Mouse (Mus musculus) CH12.LX (cell line): ENCODE results near the gene Gm9913. TPM values are rescaled to one million over a fixed set of nuclear protein-coding genes. Genes with fewer than 3 reads are reported as not detected.

Source experiments
- DNase-seq: peaks from one replicate; pipeline ENCODE4 v3.0.0-alpha.2; 2013; ENCODE audit errors: extremely low read depth
- H3K27ac ChIP-seq: 2 replicates; pipeline ENCODE4 v1.5.1; 2012; ENCODE audit warnings: low read depth, mild to moderate bottlenecking, control low read depth, moderate library complexity; ENCODE audit not compliant: insufficient read depth
- H3K27me3 ChIP-seq: replicated peaks from 2 replicates; pipeline ENCODE3; 2012; ENCODE audit warnings: inconsistent platforms
- H3K36me3 ChIP-seq, 2 experiments: replicated peaks in 1 of 2; 2 replicates each; pipeline versions ENCODE3 to v1.6.1; 2012; ENCODE audit warnings: inconsistent platforms in 1 of 2, low read length in 1 of 2, mild to moderate bottlenecking in 1 of 2, mixed read lengths in 1 of 2, moderate library complexity in 1 of 2; ENCODE audit not compliant: control insufficient read depth in 1 of 2, insufficient read depth in 1 of 2
- H3K4me1 ChIP-seq, 2 experiments: 2 replicates each; pipeline ENCODE4 v1.6.1; 2012; ENCODE audit warnings: inconsistent platforms in 1 of 2, moderate library complexity in 1 of 2; ENCODE audit not compliant: insufficient read depth in 2 of 2, control insufficient read depth in 1 of 2
- H3K4me2 ChIP-seq: 2 replicates; pipeline ENCODE4 v1.6.1; 2012; ENCODE audit warnings: low read depth, mild to moderate bottlenecking, control low read depth; ENCODE audit not compliant: poor library complexity, insufficient read depth, severe bottlenecking
- H3K4me3 ChIP-seq, 3 experiments: fragments of 150-350 bp in 1 of 3; sonication (generic) in 1 of 3; replicated peaks in 1 of 3; 2 replicates each; pipeline versions ENCODE3 to v1.5.1; 2011 to 2012; ENCODE audit warnings: low read depth in 2 of 3, low read length in 2 of 3, mild to moderate bottlenecking in 2 of 3, moderate library complexity in 2 of 3, control low read depth in 1 of 3, improper control_type of control experiment in 1 of 3, inconsistent platforms in 1 of 3, mixed read lengths in 1 of 3; ENCODE audit not compliant: poor library complexity in 1 of 3
- H3K79me2 ChIP-seq: replicated peaks from 2 replicates; pipeline ENCODE4 v1.6.1; 2012; ENCODE audit warnings: mild to moderate bottlenecking, moderate library complexity; ENCODE audit not compliant: control insufficient read depth, poor library complexity, insufficient read depth, severe bottlenecking; ENCODE audit errors: extremely low read depth
- H3K9ac ChIP-seq: 2 replicates; pipeline ENCODE4 v1.6.1; 2012; ENCODE audit warnings: low read depth, mild to moderate bottlenecking, control low read depth, moderate library complexity; ENCODE audit not compliant: insufficient read depth
- H3K9me3 ChIP-seq: replicated peaks from 2 replicates; pipeline ENCODE3; 2012; ENCODE audit warnings: low read length, inconsistent platforms, mixed read lengths
- BHLHE40 ChIP-seq: IDR thresholded peaks from 2 replicates; pipeline ENCODE4 v1.6.1; 2011; ENCODE audit warnings: mild to moderate bottlenecking, low read depth, low read length, improper control_type of control experiment
- CTCF ChIP-seq, 2 experiments: IDR thresholded peaks in 1 of 2; conservative IDR thresholded peaks in 1 of 2; 2 replicates each; pipeline ENCODE4 v1.5.1; 2011 to 2012; ENCODE audit warnings: low read depth in 2 of 2, low read length in 2 of 2, improper control_type of control experiment in 1 of 2, inconsistent platforms in 1 of 2, mild to moderate bottlenecking in 1 of 2, moderate library complexity in 1 of 2
- HCFC1 ChIP-seq: IDR thresholded peaks from 2 replicates; pipeline ENCODE4 v1.6.1; 2012; ENCODE audit warnings: low read depth, mild to moderate bottlenecking, inconsistent platforms, low read length, improper control_type of control experiment
- JUN ChIP-seq: IDR thresholded peaks from 2 replicates; pipeline ENCODE4 v1.6.1; 2011; ENCODE audit warnings: low read depth, mild to moderate bottlenecking, low read length, improper control_type of control experiment, moderate library complexity; ENCODE audit not compliant: insufficient read depth
- JUND ChIP-seq: conservative IDR thresholded peaks from 2 replicates; pipeline ENCODE4 v1.6.1; 2011; ENCODE audit warnings: low read depth, low read length, improper control_type of control experiment
- MAFK ChIP-seq: IDR thresholded peaks from 2 replicates; pipeline ENCODE4 v1.6.1; 2011; ENCODE audit warnings: low read length, improper control_type of control experiment; ENCODE audit not compliant: insufficient replicate concordance
- MXI1 ChIP-seq: IDR thresholded peaks from 2 replicates; pipeline ENCODE4 v1.6.1; 2011; ENCODE audit warnings: mild to moderate bottlenecking, low read depth, low read length, improper control_type of control experiment
- NELFE ChIP-seq: IDR thresholded peaks from 2 replicates; pipeline ENCODE4 v1.6.1; 2011; ENCODE audit warnings: low read depth, low read length, improper control_type of control experiment
- SIN3A ChIP-seq: IDR thresholded peaks from 2 replicates; pipeline ENCODE4 v1.6.1; 2012; ENCODE audit warnings: low read length, improper control_type of control experiment, inconsistent platforms
- USF1 ChIP-seq: IDR thresholded peaks from 2 replicates; pipeline ENCODE4 v1.6.1; 2014; ENCODE audit warnings: low read depth, mild to moderate bottlenecking, inconsistent platforms, low read length, improper control_type of control experiment
- ZKSCAN1 ChIP-seq: IDR thresholded peaks from 2 replicates; pipeline ENCODE4 v1.6.1; 2012; ENCODE audit warnings: low read depth, inconsistent platforms, low read length, improper control_type of control experiment, borderline replicate concordance
- dilution Hi-C: fragments of 300-500 bp; cut with MboI; formaldehyde crosslinking; loops from 2 replicates; pipeline ENCODE4 v1.14.3; 2020; ENCODE audit warnings: low sequenced_read_pairs; ENCODE audit not compliant: extremely low pct_unique_long_range_greater_than_20kb, extremely low pct_ligation_motif_present
- in situ Hi-C: fragments of 300-500 bp; cut with MboI; formaldehyde crosslinking; loops from 3 replicates; pipeline ENCODE4 v1.14.3; 2019; ENCODE audit warnings: low sequenced_read_pairs, low pct_ligation_motif_present, low pct_unique_long_range_greater_than_20kb, mixed read lengths
- polyA plus RNA-seq: library from polyadenylated mRNA; unstranded; fragments of >175 nt; gene quantifications from 2 replicates; pipeline ENCODE4 v1.2.1, GENCODE M21; 2012; ENCODE audit warnings: low read depth; ENCODE audit not compliant: insufficient read length
- total RNA-seq, 2 experiments: library from RNA; depleted of rRNA; stranded (reverse); fragments of 300-350 nt in 1 of 2; fragments of >200 nt in 1 of 2; gene quantifications; 2 replicates each; pipeline ENCODE4 v1.2.3; 2012 to 2014

The Gm9913 gene
- total and polyA plus RNA-seq, 3 experiments, result not detected

DNA sequence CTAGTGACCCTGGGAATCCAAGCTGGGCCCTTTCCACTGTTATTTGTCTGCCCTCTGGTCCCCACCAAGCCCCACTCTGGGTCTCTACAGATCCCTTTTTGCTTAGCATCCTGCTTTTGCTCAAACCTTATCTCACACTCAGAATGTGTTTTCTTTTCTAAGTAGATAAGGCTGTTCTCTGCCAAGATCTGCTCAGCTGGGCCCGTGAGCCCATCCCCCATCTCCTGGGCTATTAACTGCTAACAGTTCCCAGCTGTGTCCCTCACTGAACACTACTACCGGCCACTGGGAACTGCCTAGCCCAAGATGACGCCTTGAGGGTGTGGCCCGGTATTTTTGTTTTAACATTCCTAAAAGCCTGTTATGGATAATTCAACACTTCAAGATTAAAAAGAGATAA is 11.7 kb downstream of the Gm9913 start:
- DNase-seq, result no peak
- Histone ChIP-seq H3K4me2 (no peak overlapping the region), H3K36me3 (no peaks in the 10 kb centered on the region), H3K9me3 (no peaks in the 10 kb centered on the region), H3K27me3 (no peaks in the 10 kb centered on the region), H3K4me1 (no peaks in the 10 kb centered on the region), H3K9ac (no peak overlapping the region), H3K79me2 (no peaks in the 10 kb centered on the region), H3K4me3 (no peak overlapping the region), H3K27ac (no peak overlapping the region)
- in situ Hi-C loops (no loop called here), dilution Hi-C loops (no loop called here)
- TF ChIP-seq BHLHE40, result no peak
- TF ChIP-seq ZKSCAN1, result no peak
- TF ChIP-seq MXI1, result no peak
- no peak for TF ChIP-seq JUND
- no peak for TF ChIP-seq JUN
- TF ChIP-seq SIN3A, result no peak

DNA sequence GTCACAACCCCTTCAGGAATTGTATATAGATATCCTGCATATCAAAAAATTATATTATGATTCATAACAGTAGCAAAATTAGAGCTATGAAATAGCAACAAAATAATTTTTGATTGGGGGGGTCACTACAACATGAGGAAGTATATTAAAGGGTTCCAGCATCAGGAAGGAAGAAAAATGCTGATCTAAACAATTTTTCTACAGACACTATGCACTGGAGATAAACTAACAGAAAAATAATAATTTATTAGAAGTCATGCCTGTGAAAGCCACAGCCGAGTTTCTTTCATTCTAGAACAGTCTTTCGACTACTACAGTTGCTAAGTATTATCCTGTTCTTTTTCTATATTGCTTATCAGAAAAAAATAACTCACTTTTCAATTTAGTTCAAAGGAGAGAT is 20.6 kb downstream of the Gm9913 start:
- Histone ChIP-seq H3K4me3 (no peak overlapping the region), H3K9ac (no peak overlapping the region), H3K36me3 (no peaks in the 10 kb centered on the region), H3K9me3 (no peaks in the 10 kb centered on the region), H3K4me1 (peaks cover 0 to 3% of the 10 kb centered on the region in 2 experiments; a peak in 1 of 4 replicates), H3K27me3 (no peaks in the 10 kb centered on the region), H3K79me2 (no peaks in the 10 kb centered on the region), H3K27ac (no peak overlapping the region), H3K4me2 (no peak overlapping the region)
- no peak for DNase-seq
- no peak for TF ChIP-seq HCFC1
- TF ChIP-seq MAFK, result peak; percentile 75; the same call in 1 of the 2 replicates
- in situ Hi-C loops, result no loop called here
- dilution Hi-C loops, result no loop called here

DNA sequence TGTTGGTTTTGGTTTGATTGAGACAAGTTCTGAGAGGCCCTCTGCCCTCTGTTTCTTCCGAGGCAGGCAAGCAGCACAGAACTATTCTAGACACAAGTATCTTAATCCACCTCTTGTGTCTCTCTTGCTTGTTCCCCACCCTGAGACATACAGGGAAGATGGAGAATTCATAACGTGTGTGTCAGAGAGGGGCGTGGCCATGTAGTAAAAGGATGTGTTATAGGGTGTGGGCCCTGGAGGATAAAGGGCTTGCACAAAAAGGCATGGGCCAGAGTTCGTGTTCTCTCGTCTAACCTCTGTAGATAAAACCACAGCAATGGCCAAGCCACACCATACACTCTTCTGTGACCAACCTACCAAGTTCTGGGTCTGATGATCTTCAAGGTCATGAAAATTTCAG is 21.7 kb downstream of the Gm9913 start:
- H3K27me3 ChIP-seq, result no peaks in the 10 kb centered on the region
- dilution Hi-C loops, result no loop called here
- H3K9me3 ChIP-seq, result no peaks in the 10 kb centered on the region
- H3K27ac ChIP-seq, result no peak overlapping the region
- H3K4me2 ChIP-seq, result no peak overlapping the region
- H3K79me2 ChIP-seq, result no peaks in the 10 kb centered on the region
- TF ChIP-seq USF1 (no peak), NELFE (no peak), JUN (no peak), CTCF (conservative IDR thresholded peaks at IDR 0.05 in 1 of 2, IDR thresholded peaks at IDR 0.05 in 1 of 2; ENCODE audit: low read depth in 2 of 2, low read length in 2 of 2) (no peak)
- in situ Hi-C loops, result no loop called here
- no peaks in the 10 kb centered on the region for H3K36me3 ChIP-seq
- H3K4me1 ChIP-seq, result peaks cover 0 to 3% of the 10 kb centered on the region in 2 experiments; a peak in 1 of 4 replicates
- no peak for DNase-seq
- H3K4me3 ChIP-seq, result no peak overlapping the region
- no peak overlapping the region for H3K9ac ChIP-seq
